Mouse (Mus musculus) liver, postnatal 0 days (tissue): ENCODE measurements around the gene Glod4. TPM values are rescaled to one million over a fixed set of nuclear protein-coding genes. Genes with fewer than 3 reads are reported as not detected.

Source experiments
- ATAC-seq: fragments of 200-750 bp; cut with Nextera tagmentation; 2 replicates; pipeline ENCODE4 v1.8.0; 2017; ENCODE audit warnings: mild to moderate bottlenecking, moderate library complexity
- DNase-seq: peaks from one replicate; pipeline ENCODE4 v3.0.0-alpha.2; 2016
- H3K27ac ChIP-seq: fragments of 300-500 bp; sonication (generic); 2 replicates; pipeline ENCODE4 v1.5.1; 2014; ENCODE audit warnings: antibody characterized with exemption, moderate library complexity, mild to moderate bottlenecking, low read depth
- H3K27me3 ChIP-seq: fragments of 300-500 bp; sonication (generic); 2 replicates; pipeline ENCODE4 v1.6.1; 2014; ENCODE audit warnings: low read length, control low read depth, mixed read lengths; ENCODE audit not compliant: insufficient read depth
- H3K36me3 ChIP-seq: fragments of 300-500 bp; sonication (generic); replicated peaks from 2 replicates; pipeline ENCODE4 v1.6.1; 2014; ENCODE audit warnings: mild to moderate bottlenecking, control low read depth, low read length, moderate library complexity, mixed read lengths; ENCODE audit not compliant: insufficient read depth
- H3K4me1 ChIP-seq: fragments of 300-500 bp; sonication (generic); 2 replicates; pipeline ENCODE4 v1.6.1; 2014; ENCODE audit warnings: antibody characterized with exemption, mild to moderate bottlenecking, control low read depth; ENCODE audit not compliant: insufficient read depth
- H3K4me2 ChIP-seq: fragments of 300-500 bp; sonication (generic); 2 replicates; pipeline ENCODE4 v1.6.1; 2014; ENCODE audit warnings: low read depth, mild to moderate bottlenecking, low read length, moderate library complexity, mixed read lengths
- H3K4me3 ChIP-seq: fragments of 300-500 bp; sonication (generic); 2 replicates; pipeline ENCODE4 v1.5.1; 2014; ENCODE audit warnings: low read depth, low read length
- H3K9ac ChIP-seq: fragments of 300-500 bp; sonication (generic); replicated peaks from 2 replicates; pipeline ENCODE4 v1.6.1; 2014; ENCODE audit warnings: mild to moderate bottlenecking, moderate library complexity
- H3K9me3 ChIP-seq: fragments of 300-500 bp; sonication (generic); 2 replicates; pipeline ENCODE4 v1.6.1; 2016; ENCODE audit warnings: mild to moderate bottlenecking, control low read depth, low read length, mixed read lengths
- CTCF ChIP-seq: sonication (generic); IDR thresholded peaks from 2 replicates; pipeline ENCODE4 v1.5.1; 2016; ENCODE audit warnings: antibody characterized with exemption, low read depth
- EP300 ChIP-seq: IDR thresholded peaks from 2 replicates; pipeline ENCODE4 v1.6.1; 2016; ENCODE audit warnings: antibody characterized with exemption, low read depth, mild to moderate bottlenecking
- WGBS: fragments of 180-500 bp; shearing (Covaris S2); extraction: QIAGEN DNeasy Blood & Tissue Kit; methylation state at CpG from one replicate; pipeline ENCODE4 v1.1.7; 2014; ENCODE audit not compliant: insufficient replicate concordance; 5-methylcytosine and 5-hydroxymethylcytosine counted together
- polyA plus RNA-seq: library from polyadenylated mRNA; unstranded; fragments of >200 nt; fragmentation: Nextera tagmentation; extraction: Ambion mirVana; gene quantifications from 2 replicates; pipeline ENCODE4 v1.2.1, GENCODE M21; 2015

Gene Glod4
- polyA plus RNA-seq, 1 experiment from 2014 or later: 43.6 TPM

DNA sequence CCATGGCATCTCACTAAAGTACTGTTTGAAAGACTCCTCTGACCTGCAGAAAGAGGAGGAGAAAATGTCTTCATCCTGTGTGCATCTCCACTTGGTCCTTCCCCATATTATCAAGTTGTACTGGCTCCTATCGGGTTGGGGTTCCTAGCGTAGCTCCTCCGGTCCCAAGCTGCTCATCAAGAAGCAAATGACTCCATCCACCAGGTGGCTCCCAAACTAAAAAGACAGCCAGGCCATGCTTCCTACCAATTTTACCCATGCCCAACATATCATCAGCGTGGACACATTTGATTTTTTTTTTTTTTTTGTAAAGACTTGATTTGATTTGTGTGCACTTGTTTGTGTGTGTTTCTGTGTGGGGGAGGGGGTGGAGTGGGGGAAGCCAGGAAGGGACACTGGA lies 28.9 kb upstream of the Glod4 start:
- no peaks in the 10 kb centered on the region for H3K27me3 ChIP-seq
- no peaks in the 10 kb centered on the region for H3K9me3 ChIP-seq
- no peak for TF ChIP-seq EP300
- peak; percentile 35 for TF ChIP-seq CTCF
- H3K4me1 ChIP-seq: no peaks in the 10 kb centered on the region
- H3K4me2 ChIP-seq: no peak overlapping the region
- H3K4me3 ChIP-seq: no peak overlapping the region
- DNase-seq (no peak), ATAC-seq (no peak)
- no peak overlapping the region for H3K27ac ChIP-seq
- 72% methylated on average over 4 of the region's 4 CpGs for WGBS
- no peaks in the 10 kb centered on the region for H3K36me3 ChIP-seq
- no peak overlapping the region for H3K9ac ChIP-seq

DNA sequence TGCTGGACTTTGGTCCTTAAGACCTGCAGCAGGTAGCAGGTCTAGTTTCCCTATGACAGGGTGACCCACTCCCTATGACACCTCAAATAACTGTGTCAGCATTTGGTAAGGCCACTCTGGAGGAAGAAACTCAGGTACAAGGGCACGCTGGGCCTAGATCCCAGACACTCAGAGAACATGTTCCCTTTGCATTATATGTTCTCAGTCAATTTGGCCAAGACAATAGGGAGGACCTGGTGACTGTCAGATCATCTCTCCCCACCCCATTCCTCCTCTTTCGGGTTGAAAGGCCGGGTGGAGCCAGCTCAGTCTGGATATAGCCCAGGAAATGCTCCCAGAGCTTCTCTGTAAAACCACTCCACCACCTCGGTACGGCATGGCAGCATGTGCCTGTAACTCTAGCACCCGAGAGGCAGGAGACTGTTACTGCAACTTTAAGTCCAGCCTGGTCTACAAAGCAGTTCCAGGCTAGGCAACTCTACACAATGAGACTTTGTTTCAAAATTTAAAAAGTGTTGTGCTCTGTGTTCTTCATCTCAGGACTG lies 25.1 kb upstream of the Glod4 start:
- H3K9me3 ChIP-seq: no peaks in the 10 kb centered on the region
- H3K27me3 ChIP-seq: no peaks in the 10 kb centered on the region
- no peaks in the 10 kb centered on the region for H3K4me1 ChIP-seq
- H3K4me3 ChIP-seq: no peak overlapping the region
- WGBS: 71% methylated on average over 6 of the region's 6 CpGs
- no peak overlapping the region for H3K4me2 ChIP-seq
- no peak for ATAC-seq
- H3K36me3 ChIP-seq: no peaks in the 10 kb centered on the region
- peak overlapping the region; percentile 69 for H3K27ac ChIP-seq
- no peak overlapping the region for H3K9ac ChIP-seq
- no peak for DNase-seq
- no peak for TF ChIP-seq EP300
- TF ChIP-seq CTCF: no peak

DNA sequence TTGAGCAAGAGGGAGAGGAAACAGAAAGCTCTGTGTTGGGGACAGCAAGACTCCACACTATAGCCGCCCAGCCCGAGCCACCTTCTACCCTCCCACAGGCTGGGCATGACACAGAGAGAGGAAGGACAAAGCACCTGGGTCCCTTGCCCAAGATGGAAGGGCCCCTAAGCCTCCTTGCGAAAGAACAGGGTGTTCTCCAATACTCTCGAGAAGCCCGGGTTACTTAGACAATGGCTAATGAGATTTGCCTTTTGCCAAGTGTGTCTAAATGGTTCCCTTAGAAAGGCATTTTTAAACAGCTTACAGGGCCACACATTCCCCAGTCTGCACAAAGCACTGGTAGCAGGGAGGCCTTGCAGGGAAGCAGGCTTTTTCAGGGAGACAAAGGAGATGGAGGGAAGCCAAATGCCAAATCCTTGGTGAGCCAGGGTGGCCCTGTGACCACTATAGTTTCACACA lies 24.5 kb upstream of the Glod4 start:
- no peak overlapping the region for H3K4me3 ChIP-seq
- H3K27me3 ChIP-seq: no peaks in the 10 kb centered on the region
- no peaks in the 10 kb centered on the region for H3K9me3 ChIP-seq
- DNase-seq (no peak), ATAC-seq (peak; percentile 23; the same call in 1 of the 2 replicates)
- peak overlapping the region; percentile 69 for H3K27ac ChIP-seq
- no peaks in the 10 kb centered on the region for H3K4me1 ChIP-seq
- H3K36me3 ChIP-seq: no peaks in the 10 kb centered on the region
- H3K9ac ChIP-seq: no peak overlapping the region
- H3K4me2 ChIP-seq: no peak overlapping the region
- TF ChIP-seq EP300 (no peak), CTCF (no peak)
- WGBS: 50% methylated on average over 5 of the region's 5 CpGs

DNA sequence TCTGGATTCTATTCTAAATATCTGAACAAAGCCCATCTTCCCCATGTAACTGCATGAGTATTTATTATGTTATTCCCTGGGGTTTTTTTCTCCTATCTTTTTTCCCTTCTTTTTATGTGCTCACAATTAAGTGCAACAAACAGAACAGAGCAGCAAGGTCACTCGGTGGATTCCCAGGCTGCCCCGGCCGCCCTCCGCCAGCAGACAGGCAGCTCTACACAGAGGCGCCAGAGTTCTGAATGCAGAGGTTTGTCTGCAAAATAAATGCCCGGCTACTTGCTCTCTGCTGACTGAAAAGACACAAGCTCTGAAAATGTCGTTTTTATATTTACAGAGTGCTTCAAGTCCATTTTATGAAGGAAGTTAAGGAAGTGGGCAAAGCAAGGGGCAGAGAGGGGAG lies 24.0 kb upstream of the Glod4 start:
- H3K4me2 ChIP-seq: no peak overlapping the region
- H3K36me3 ChIP-seq: no peaks in the 10 kb centered on the region
- no peaks in the 10 kb centered on the region for H3K4me1 ChIP-seq
- no peak overlapping the region for H3K9ac ChIP-seq
- H3K4me3 ChIP-seq: no peak overlapping the region
- no peak for DNase-seq
- WGBS: 70% methylated on average over 7 of the region's 7 CpGs
- H3K9me3 ChIP-seq: no peaks in the 10 kb centered on the region
- peak overlapping the region; percentile 53 for H3K27ac ChIP-seq
- TF ChIP-seq EP300: no peak
- no peak for TF ChIP-seq CTCF
- no peaks in the 10 kb centered on the region for H3K27me3 ChIP-seq
- no peak for ATAC-seq

GRCm38 (mm10) chr11:76262611-76263351 lies 19.3 kb upstream of the Glod4 start:
- H3K4me1 ChIP-seq: no peaks in the 10 kb centered on the region
- H3K36me3 ChIP-seq: no peaks in the 10 kb centered on the region
- H3K4me2 ChIP-seq: no peak overlapping the region
- no peaks in the 10 kb centered on the region for H3K9me3 ChIP-seq
- H3K27me3 ChIP-seq: no peaks in the 10 kb centered on the region
- no peak for TF ChIP-seq EP300
- no peak for TF ChIP-seq CTCF
- DNase-seq (no peak), ATAC-seq (no peak)
- WGBS: 63% methylated on average over 19 of the region's 19 CpGs
- H3K9ac ChIP-seq: no peak overlapping the region
- no peak overlapping the region for H3K4me3 ChIP-seq
- H3K27ac ChIP-seq: no peak overlapping the region

- Histone ChIP-seq H3K36me3 (no peaks in the 10 kb centered on the region), H3K4me1 (no peaks in the 10 kb centered on the region), H3K27me3 (no peaks in the 10 kb centered on the region), H3K4me3 (no peak overlapping the region), H3K9me3 (no peaks in the 10 kb centered on the region), H3K4me2 (peak overlapping the region; percentile 32; the same call in 1 of the 2 replicates), H3K9ac (no peak overlapping the region), H3K27ac (peak overlapping the region; percentile 67)
- DNase-seq (peak; percentile 29), ATAC-seq (peak; percentile 31; the same call in 1 of the 2 replicates)
- 29% methylated on average over 12 of the region's 12 CpGs for WGBS
- TF ChIP-seq CTCF (no peak), EP300 (no peak)
These were observed 17.7 kb upstream of the Glod4 start for GRCm38 (mm10) chr11:76261224-76261623.
